In the genomic region with DNA sequence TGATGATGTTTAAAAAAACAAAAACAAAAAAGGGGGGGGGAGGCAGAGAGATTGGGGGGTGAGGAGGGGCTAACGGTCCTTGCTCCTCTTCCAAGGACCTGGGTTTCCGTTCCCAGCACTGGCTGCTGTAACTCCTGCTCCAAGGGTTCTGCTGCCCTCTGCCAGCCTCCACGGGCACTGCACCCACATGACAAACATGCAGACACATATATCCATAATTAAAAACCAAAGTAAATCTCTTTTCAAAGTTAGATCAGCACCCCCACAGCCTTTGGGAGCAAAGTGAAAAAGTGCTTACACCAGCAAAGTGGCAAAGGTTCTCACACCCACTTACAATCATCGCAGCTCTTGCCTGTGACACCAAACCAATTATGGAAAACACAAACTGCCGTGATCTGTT, we compare ENCODE assay signal across 19 mouse cellular contexts. TPM values are rescaled to one million over a fixed set of nuclear protein-coding genes. Genes with fewer than 3 reads are reported as not detected.
DNase-seq lines count a peak whose midpoint lies in the region; ATAC-seq and TF ChIP-seq lines count a peak whose summit lies in the region.
"Had no signal": no experiment of that assay in that cellular context is flagged by ENCODE, and none has a peak within 500 bp of the region (broad histone marks: within the 10 kb centered on the region; RNA-seq: fewer than 3 reads in every experiment).

No protein-coding gene starts in this region.

- H3K4me1 ChIP-seq in intestine, postnatal 0 days (replicated peaks; ENCODE audit: control insufficient read depth, insufficient read depth, low read length), result peaks cover 4% of the 10 kb centered on the region; the same call in 1 of the 2 replicates
- peaks cover 19% of the 10 kb centered on the region for H3K4me1 ChIP-seq in intestine, embryonic 16.5 days (ENCODE audit: control insufficient read depth, insufficient read depth, low read length)
- peaks cover 10% of the 10 kb centered on the region for H3K4me1 ChIP-seq in spleen, adult 2 months (ENCODE audit: control insufficient read depth, insufficient read depth, insufficient read length)
- no peaks in the 10 kb centered on the region for H3K4me1 ChIP-seq in ES-Bruce4 (ENCODE audit: control insufficient read depth, insufficient read depth, low read length)
- no peaks in the 10 kb centered on the region for H3K4me1 ChIP-seq in embryonic fibroblast, embryonic 13.5 days (ENCODE audit: control insufficient read depth, insufficient read depth, low read length)
- H3K4me1 ChIP-seq: embryonic facial prominence, embryonic 15.5 days; limb, embryonic 15.5 days had no signal

- no peaks in the 10 kb centered on the region for H3K27me3 ChIP-seq in intestine, postnatal 0 days (replicated peaks; ENCODE audit: control insufficient read depth, insufficient read depth, low read length)
- H3K27me3 ChIP-seq in intestine, embryonic 16.5 days (replicated peaks; ENCODE audit: control insufficient read depth, insufficient read depth, low read length), result no peaks in the 10 kb centered on the region
- no peaks in the 10 kb centered on the region for H3K27me3 ChIP-seq in spleen, adult 2 months (ENCODE audit: control insufficient read depth, insufficient read depth, low read length)
- H3K27me3 ChIP-seq in ES-Bruce4 (ENCODE audit: control insufficient read depth, insufficient read depth, low read length, poor library complexity, severe bottlenecking), result no peaks in the 10 kb centered on the region
- H3K27me3 ChIP-seq: embryonic facial prominence, embryonic 15.5 days; limb, embryonic 15.5 days; neural tube, embryonic 13.5 days had no signal

- no peak for TF ChIP-seq POLR2A in spleen, adult 2 months (IDR thresholded peaks at IDR 0.05; ENCODE audit: low read depth, low read length)
- TF ChIP-seq POLR2A in ES-Bruce4 (IDR thresholded peaks at IDR 0.05; ENCODE audit: insufficient read depth, low read length), result no peak
- no peak for TF ChIP-seq POLR2A in embryonic fibroblast, embryonic 13.5 days (IDR thresholded peaks at IDR 0.05; ENCODE audit: low read depth, low read length)

- H3K9me3 ChIP-seq in intestine, postnatal 0 days (ENCODE audit: control insufficient read depth), result no peaks in the 10 kb centered on the region
- peaks cover 4% of the 10 kb centered on the region for H3K9me3 ChIP-seq in intestine, embryonic 16.5 days (ENCODE audit: control insufficient read depth, low read length)
- no peaks in the 10 kb centered on the region for H3K9me3 ChIP-seq in ES-Bruce4 (replicated peaks; ENCODE audit: control insufficient read depth, insufficient read depth, low read length, poor library complexity, severe bottlenecking)
- H3K9me3 ChIP-seq: embryonic facial prominence, embryonic 15.5 days; limb, embryonic 15.5 days; neural tube, embryonic 13.5 days had no signal

- H3K4me2 ChIP-seq in intestine, postnatal 0 days (replicated peaks; ENCODE audit: low read depth), result no peak overlapping the region
- no peak overlapping the region for H3K4me2 ChIP-seq in intestine, embryonic 16.5 days (ENCODE audit: low read depth, low read length)
- H3K4me2 ChIP-seq: embryonic facial prominence, embryonic 15.5 days; limb, embryonic 15.5 days; neural tube, embryonic 13.5 days had no signal

- no peak for TF ChIP-seq EP300 in ES-Bruce4 (IDR thresholded peaks at IDR 0.05; ENCODE audit: insufficient read depth, low read depth, low read length)

- no peak overlapping the region for H3K4me3 ChIP-seq in intestine, postnatal 0 days (ENCODE audit: low read depth, low read length)
- no peak overlapping the region for H3K4me3 ChIP-seq in intestine, embryonic 16.5 days (ENCODE audit: low read length)
- H3K4me3 ChIP-seq in spleen, adult 2 months (ENCODE audit: extremely low read depth, insufficient read depth, insufficient read length), result no peak overlapping the region
- H3K4me3 ChIP-seq in ES-Bruce4 (ENCODE audit: low read depth, low read length), result no peak overlapping the region
- H3K4me3 ChIP-seq in embryonic fibroblast, embryonic 13.5 days (ENCODE audit: insufficient read depth, low read length), result no peak overlapping the region
- H3K4me3 ChIP-seq: embryonic facial prominence, embryonic 15.5 days; limb, embryonic 15.5 days; neural tube, embryonic 13.5 days had no signal

- H3K27ac ChIP-seq in intestine, postnatal 0 days (ENCODE audit: low read depth, low read length), result no peak overlapping the region
- no peak overlapping the region for H3K27ac ChIP-seq in intestine, embryonic 16.5 days (ENCODE audit: low read length)
- no peak overlapping the region for H3K27ac ChIP-seq in spleen, adult 2 months (ENCODE audit: insufficient read depth, low read length)
- no peak overlapping the region for H3K27ac ChIP-seq in ES-Bruce4 (ENCODE audit: insufficient read depth, low read length)
- no peak overlapping the region for H3K27ac ChIP-seq in embryonic fibroblast, embryonic 13.5 days (ENCODE audit: insufficient read depth, low read length)
- H3K27ac ChIP-seq: embryonic facial prominence, embryonic 15.5 days; limb, embryonic 15.5 days; macrophage; neural tube, embryonic 13.5 days had no signal

- ATAC-seq in intestine, postnatal 0 days, result no peak
- no peak for ATAC-seq in intestine, embryonic 16.5 days
- ATAC-seq in megakaryocyte, adult 5-6 weeks (ENCODE audit: poor library complexity, severe bottlenecking), result no peak
- ATAC-seq: forebrain, embryonic 16.5 days; midbrain, embryonic 16.5 days had no signal

- no peak for DNase-seq in spleen, adult 2 months (ENCODE audit: low read depth in 1 of 2, low spot score in 2 of 2)
- DNase-seq in spleen, adult 18-20 months, result no peak
- no peak for DNase-seq in gastrocnemius, adult 18-20 months (ENCODE audit: low spot score)
- DNase-seq: cerebellum, postnatal 36 days; gastrocnemius, postnatal 25 days; heart, postnatal 10 days; kidney, postnatal 25 days; retina, postnatal 1 day had no signal

- no peak overlapping the region for H3K9ac ChIP-seq in intestine, postnatal 0 days (ENCODE audit: low read depth, low read length)
- no peak overlapping the region for H3K9ac ChIP-seq in intestine, embryonic 16.5 days (ENCODE audit: low read depth, low read length)
- H3K9ac ChIP-seq in ES-Bruce4 (ENCODE audit: low read depth, poor library complexity, severe bottlenecking), result no peak overlapping the region
- H3K9ac ChIP-seq: embryonic facial prominence, embryonic 15.5 days; limb, embryonic 15.5 days; neural tube, embryonic 13.5 days had no signal

- H3K36me3 ChIP-seq in intestine, postnatal 0 days (ENCODE audit: control insufficient read depth, insufficient read depth), result no peaks in the 10 kb centered on the region
- H3K36me3 ChIP-seq in intestine, embryonic 16.5 days (ENCODE audit: control insufficient read depth, insufficient read depth, low read length), result no peaks in the 10 kb centered on the region; the same call in 1 of the 2 replicates
- peaks cover 3% of the 10 kb centered on the region for H3K36me3 ChIP-seq in spleen, adult 2 months (ENCODE audit: control insufficient read depth, insufficient read depth, low read length)
- no peaks in the 10 kb centered on the region for H3K36me3 ChIP-seq in ES-Bruce4 (ENCODE audit: control insufficient read depth, insufficient read depth, low read length, poor library complexity, severe bottlenecking)

- TF ChIP-seq CTCF in intestine, postnatal 0 days (IDR thresholded peaks at IDR 0.05; ENCODE audit: low read depth), result peak; percentile 54
- TF ChIP-seq CTCF in spleen, adult 2 months (IDR thresholded peaks at IDR 0.05; ENCODE audit: extremely low read depth, insufficient read depth, insufficient read length, insufficient replicate concordance), result peak; percentile 7; the same call in 1 of the 2 replicates
- peak; percentile 67 for TF ChIP-seq CTCF in ES-Bruce4 (IDR thresholded peaks at IDR 0.05; ENCODE audit: low read depth, low read length)
- TF ChIP-seq CTCF in embryonic fibroblast, embryonic 13.5 days (IDR thresholded peaks at IDR 0.05; ENCODE audit: borderline replicate concordance, insufficient read depth, low read length), result peak; percentile 8; the same call in 1 of the 2 replicates

- 91% methylated on average over 5 of the region's 5 CpGs for WGBS in intestine, postnatal 0 days
- 95% methylated on average over 5 of the region's 5 CpGs for WGBS in intestine, embryonic 16.5 days
- 92% methylated on average over 5 of the region's 5 CpGs for WGBS in spleen, adult 2 months

RNA-seq across cellular contexts. Expression of a gene that starts 57.7 kb away (rescaled TPM):
- polyA plus RNA-seq in intestine, postnatal 0 days (2015; fragmentation: Nextera tagmentation; extraction: Ambion mirVana), result 27.8 and 28.2 TPM in 2 replicates
- 22.1 and 22.6 TPM in 2 replicates for polyA plus RNA-seq in intestine, embryonic 16.5 days (2015; fragmentation: Nextera tagmentation; extraction: Ambion mirVana)
- 72.3 and 96.7 TPM in 2 replicates for polyA plus RNA-seq in spleen, adult 2 months (2012; rRNA removed)
- polyA plus RNA-seq in ES-Bruce4 (2011; ENCODE audit: insufficient read depth, insufficient read length, low read depth, missing spikeins), result 94.8 and 101 TPM in 2 replicates
- 55.5 and 59.2 TPM in 2 replicates for polyA plus RNA-seq in embryonic fibroblast, embryonic 13.5 days (2011; ENCODE audit: insufficient read length, low read depth, missing spikeins)
- 56.7 and 59.1 TPM in 2 replicates for total RNA-seq in megakaryocyte, adult 5-6 weeks (2015)
- 79.8 and 80.9 TPM in 2 replicates for total RNA-seq in megakaryocyte, adult 5-6 weeks (2017)
- total RNA-seq in gastrocnemius, adult 18-20 months (2021), result 10 to 100 TPM; 13.5 to 14.0 TPM

Comparison
In these comparisons a context has a peak if more than half of its experiments do, and no peak if none do; other contexts are left out.
1. CTCF ChIP-seq: peak in every context shown above with its lines; median percentile 67 in ES-Bruce4; 54 in intestine, postnatal 0 days; 8 in embryonic fibroblast, embryonic 13.5 days; 7 in spleen, adult 2 months.